Mouse (Mus musculus) layer of hippocampus, adult 9-10 months (tissue): Measurements from ENCODE around the gene Elovl6.

ENCODE experiments used
- DNase-seq: peaks from one replicate; pipeline ENCODE4 v3.0.0; 2022; ENCODE audit warnings: low spot score

Elovl6 gene

GRCm38 (mm10) chr3:129566013-129566412 lies 33.9 kb downstream of the Elovl6 start:
- no peak for DNase-seq

GRCm38 (mm10) chr3:129566876-129567275 lies 34.7 kb downstream of the Elovl6 start:
- DNase-seq, result no peak

DNA sequence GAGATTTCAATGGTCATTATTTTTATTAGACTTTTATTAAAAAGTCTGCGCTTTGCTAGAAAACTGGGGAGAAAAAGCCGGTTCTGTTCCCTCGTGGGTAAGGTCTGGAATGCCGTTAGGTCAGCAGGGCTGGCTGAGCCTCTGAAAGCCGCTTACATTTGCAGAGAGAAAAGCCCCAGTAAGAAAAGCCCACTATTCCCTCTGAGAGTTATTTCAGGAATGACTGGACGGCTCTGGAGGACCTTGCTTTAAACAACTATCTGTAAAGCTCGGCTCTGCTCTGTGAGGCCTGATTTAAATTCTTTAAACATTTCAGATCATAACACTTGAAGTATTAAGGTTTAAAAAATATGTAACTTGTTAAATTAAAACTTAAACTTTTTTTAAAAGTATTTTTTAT lies 36.4 kb downstream of the Elovl6 start:
- DNase-seq, result no peak

GRCm38 (mm10) chr3:129570989-129571388 lies 38.8 kb downstream of the Elovl6 start:
- DNase-seq, result no peak

DNA sequence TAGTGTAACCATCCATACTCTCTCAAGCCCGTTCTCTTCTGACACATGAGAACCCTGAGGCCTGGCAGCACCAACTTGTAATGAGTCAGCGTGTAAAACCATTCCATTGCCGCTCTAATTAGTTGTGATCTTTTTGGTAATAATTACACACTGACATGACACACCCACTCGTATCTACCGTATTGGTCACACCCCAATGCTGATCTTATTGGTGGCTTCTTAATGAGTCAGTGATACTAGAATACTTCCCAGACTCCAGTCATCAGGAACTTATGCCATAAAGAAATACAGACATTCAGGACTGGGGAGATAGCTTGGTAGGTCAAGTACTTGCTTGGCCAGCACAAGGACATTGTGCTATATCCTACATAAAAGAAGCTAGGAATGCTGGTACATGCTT lies 39.5 kb downstream of the Elovl6 start:
- DNase-seq, result no peak

GRCm38 (mm10) chr3:129572959-129573358 lies 40.8 kb downstream of the Elovl6 start:
- DNase-seq, result no peak

DNA sequence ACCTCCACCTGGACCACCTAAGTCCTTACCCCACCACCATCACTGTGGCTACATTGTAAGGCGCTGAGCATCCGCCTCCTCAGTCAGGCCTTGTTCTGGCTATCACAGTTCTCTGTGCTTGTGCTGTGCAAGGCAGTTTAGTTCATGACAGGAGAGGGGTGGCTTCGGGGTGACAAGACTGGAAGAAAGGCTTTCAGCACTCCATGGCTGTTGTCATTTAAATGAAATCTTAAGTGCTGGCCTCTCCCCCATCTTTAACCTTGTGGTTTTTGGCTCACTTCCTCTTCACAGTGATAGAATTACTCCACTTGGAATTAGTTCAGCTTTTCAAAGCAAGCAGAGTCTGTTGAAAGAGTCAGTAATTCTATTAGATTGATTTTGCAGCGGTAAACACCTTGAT lies 41.5 kb downstream of the Elovl6 start:
- no peak for DNase-seq

GRCm38 (mm10) chr3:129575086-129575485 lies 42.9 kb downstream of the Elovl6 start:
- no peak for DNase-seq

GRCm38 (mm10) chr3:129576522-129576921 lies 44.4 kb downstream of the Elovl6 start:
- DNase-seq, result no peak

GRCm38 (mm10) chr3:129578741-129579475 lies 46.8 kb downstream of the Elovl6 start:
- DNase-seq, result no peak

- DNase-seq, result no peak
Observed at GRCm38 (mm10) chr3:129581024-129581423, 48.9 kb downstream of the Elovl6 start.

- DNase-seq, result no peak
Observed at GRCm38 (mm10) chr3:129582449-129582848, 50.3 kb downstream of the Elovl6 start.

GRCm38 (mm10) chr3:129583290-129583689 lies 51.1 kb downstream of the Elovl6 start:
- no peak for DNase-seq

DNA sequence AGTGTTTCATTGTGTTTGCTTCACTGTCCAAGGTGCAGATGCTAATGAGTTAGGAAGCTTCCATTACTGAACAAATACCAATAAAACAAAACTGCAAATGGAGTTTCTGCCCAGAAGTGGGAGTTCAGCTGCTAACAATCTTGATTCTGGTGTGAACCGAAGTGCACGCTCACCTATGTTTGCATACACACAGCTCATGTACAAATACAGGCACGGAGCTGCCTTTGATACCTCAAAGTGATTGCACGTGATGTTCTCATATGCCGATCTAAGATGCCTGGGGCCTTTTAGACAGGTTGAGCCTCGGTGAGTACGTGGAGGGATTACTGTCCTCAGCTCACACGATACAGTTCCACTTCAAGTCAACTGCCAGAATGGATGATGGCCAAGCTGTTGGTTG lies 55.8 kb downstream of the Elovl6 start:
- no peak for DNase-seq

- DNase-seq, result no peak
Observed at GRCm38 (mm10) chr3:129588753-129589152, 56.6 kb downstream of the Elovl6 start.

- no peak for DNase-seq
Observed at GRCm38 (mm10) chr3:129589705-129590104, 57.5 kb downstream of the Elovl6 start.

GRCm38 (mm10) chr3:129590548-129591226 lies 58.5 kb downstream of the Elovl6 start:
- DNase-seq, result peak; percentile 55

GRCm38 (mm10) chr3:129591251-129591650 lies 59.1 kb downstream of the Elovl6 start:
- no peak for DNase-seq

GRCm38 (mm10) chr3:129591761-129592160 lies 59.6 kb downstream of the Elovl6 start:
- no peak for DNase-seq

GRCm38 (mm10) chr3:129593001-129593400 lies 60.8 kb downstream of the Elovl6 start:
- no peak for DNase-seq

DNA sequence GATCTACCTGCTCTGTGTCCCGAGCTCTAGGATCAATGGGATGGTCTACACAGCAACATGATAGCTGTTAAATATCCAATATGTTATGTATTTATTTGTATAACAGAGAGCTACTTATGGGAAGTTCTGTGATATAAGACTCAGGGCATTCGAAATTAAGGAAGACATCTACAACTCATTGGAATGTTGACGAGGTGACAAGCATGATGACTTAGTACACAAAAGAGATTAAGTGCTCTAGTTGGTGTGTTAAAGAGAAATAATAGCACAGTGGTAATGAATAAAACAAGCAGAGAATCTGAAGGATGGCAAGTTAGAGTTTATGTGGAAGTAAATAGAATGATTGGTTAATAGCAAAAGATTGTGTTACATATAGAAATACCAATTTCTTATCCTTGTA lies 61.6 kb downstream of the Elovl6 start:
- no peak for DNase-seq

DNA sequence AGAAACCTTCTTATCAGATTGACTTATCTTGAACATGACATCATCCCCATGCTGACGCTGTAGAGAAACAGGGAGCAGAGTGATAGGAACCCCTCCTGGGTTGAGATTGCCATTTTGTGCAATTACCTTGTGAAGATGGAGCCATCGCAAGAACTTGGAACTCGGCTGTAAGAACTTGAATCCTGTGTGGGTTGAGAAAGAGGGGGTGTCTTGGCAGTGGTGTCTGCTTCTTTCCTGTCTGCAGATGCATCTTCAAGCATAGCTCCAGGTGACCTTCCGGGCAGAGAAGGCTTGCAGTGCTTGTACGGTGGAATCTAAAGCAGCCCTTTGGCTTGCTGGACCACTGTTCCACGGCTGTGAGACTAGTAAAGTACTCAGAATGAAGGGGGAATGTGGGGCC lies 63.9 kb downstream of the Elovl6 start:
- DNase-seq, result no peak

DNA sequence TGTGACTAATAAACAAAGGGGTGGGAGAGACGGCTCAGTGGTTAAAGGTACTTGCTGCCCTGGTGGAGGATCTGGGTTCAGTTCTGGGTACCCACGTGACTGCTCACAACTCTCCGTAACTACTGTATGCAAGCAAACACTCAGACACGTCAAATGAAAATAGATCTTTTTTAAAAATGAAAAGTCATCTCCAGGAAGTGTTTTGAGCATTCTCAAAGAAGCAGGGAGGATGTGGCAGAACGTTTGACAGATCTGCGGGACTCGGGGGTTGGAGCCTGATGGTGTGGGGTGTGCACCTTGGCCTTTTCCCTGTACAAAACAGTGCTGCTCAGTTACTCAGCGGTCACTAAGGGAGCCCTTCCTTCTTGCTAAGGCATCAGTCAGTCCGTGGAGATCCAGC lies 70.1 kb downstream of the Elovl6 start:
- no peak for DNase-seq

- DNase-seq, result no peak
Observed at GRCm38 (mm10) chr3:129605487-129605886, 73.3 kb downstream of the Elovl6 start.
